Mouse (Mus musculus) kidney, embryonic 15.5 days (tissue): ENCODE measurements at regions not wholly inside any gene's neighbourhood (a gene's known extent, or its start where the extent isn't known, plus 50 kb on each side); places are given as distances from the start of the nearest gene placed in this dataset.
A peak's percentile ranks its signal among the peaks of the same experiment; 100 is the strongest.

Experiments
- ATAC-seq: fragments of 200-750 bp; cut with Nextera tagmentation; replicated peaks from 2 replicates; pipeline ENCODE4 v1.8.0; 2017; ENCODE audit warnings: moderate TSS enrichment; ENCODE audit not compliant: low FRiP score
- H3K27ac ChIP-seq: fragments of 300-500 bp; sonication (generic); 2 replicates; pipeline ENCODE4 v1.5.1; 2015; ENCODE audit warnings: mild to moderate bottlenecking, inconsistent platforms
- H3K27me3 ChIP-seq: fragments of 300-500 bp; sonication (generic); 2 replicates; pipeline ENCODE4 v1.6.1; 2015; ENCODE audit warnings: inconsistent platforms
- H3K36me3 ChIP-seq: fragments of 300-500 bp; sonication (generic); 2 replicates; pipeline ENCODE4 v1.6.1; 2015; ENCODE audit warnings: inconsistent platforms
- H3K4me1 ChIP-seq: fragments of 300-500 bp; sonication (generic); 2 replicates; pipeline ENCODE4 v1.6.1; 2015; ENCODE audit warnings: inconsistent platforms
- H3K4me2 ChIP-seq: fragments of 300-500 bp; sonication (generic); 2 replicates; pipeline ENCODE4 v1.6.1; 2015; ENCODE audit warnings: moderate library complexity, mild to moderate bottlenecking, inconsistent platforms
- H3K4me3 ChIP-seq: fragments of 300-500 bp; sonication (generic); replicated peaks from 2 replicates; pipeline ENCODE4 v1.5.1; 2015; ENCODE audit warnings: mild to moderate bottlenecking, inconsistent platforms
- H3K9ac ChIP-seq: fragments of 300-500 bp; sonication (generic); 2 replicates; pipeline ENCODE4 v1.6.1; 2015; ENCODE audit warnings: mild to moderate bottlenecking, inconsistent platforms
- H3K9me3 ChIP-seq: fragments of 300-500 bp; sonication (generic); replicated peaks from 2 replicates; pipeline ENCODE4 v1.6.1; 2016; ENCODE audit warnings: inconsistent platforms
- WGBS: fragments of 180-500 bp; shearing (Covaris S2); methylation state at CpG from one replicate; pipeline ENCODE4 v1.1.7; 2015; ENCODE audit warnings: mixed read lengths; 5-methylcytosine and 5-hydroxymethylcytosine counted together

- peak; percentile 70 for ATAC-seq
- Histone ChIP-seq H3K9me3 (no peaks in the 10 kb centered on the region), H3K9ac (no peak overlapping the region), H3K4me2 (peak overlapping the region; percentile 12; the same call in 1 of the 2 replicates), H3K27me3 (no peaks in the 10 kb centered on the region), H3K36me3 (no peaks in the 10 kb centered on the region), H3K27ac (0 out of 2 replicates have a peak overlapping the region, but pooled peaks have one; percentile 2), H3K4me1 (peaks cover 20% of the 10 kb centered on the region), H3K4me3 (no peak overlapping the region)
- WGBS, result 37% methylated on average over 13 of the region's 13 CpGs
Measured at GRCm38 (mm10) chr13:59996146-59996814, 173.3 kb upstream of the Tut7 start.

GRCm38 (mm10) chr13:59992780-59993501 is 170.0 kb upstream of the Tut7 start:
- no peaks in the 10 kb centered on the region for H3K27me3 ChIP-seq
- WGBS, result 54% methylated on average over 11 of the region's 11 CpGs
- no peak for ATAC-seq

GRCm38 (mm10) chr13:59992346-59992745 is 169.4 kb upstream of the Tut7 start:
- no peak overlapping the region for H3K4me3 ChIP-seq
- H3K27me3 ChIP-seq, result no peaks in the 10 kb centered on the region
- H3K9me3 ChIP-seq, result no peaks in the 10 kb centered on the region
- H3K36me3 ChIP-seq, result no peaks in the 10 kb centered on the region
- no peak for ATAC-seq
- H3K4me2 ChIP-seq, result no peak overlapping the region
- H3K9ac ChIP-seq, result no peak overlapping the region
- no peak overlapping the region for H3K27ac ChIP-seq
- H3K4me1 ChIP-seq, result peaks cover 31% of the 10 kb centered on the region

More at GRCm38 (mm10) chr13:59992780-59993501, 170.0 kb upstream of the Tut7 start:
- H3K4me1 ChIP-seq, result peaks cover 31% of the 10 kb centered on the region
- H3K4me2 ChIP-seq, result no peak overlapping the region
- no peaks in the 10 kb centered on the region for H3K9me3 ChIP-seq
- H3K36me3 ChIP-seq, result no peaks in the 10 kb centered on the region
- H3K27ac ChIP-seq, result no peak overlapping the region
- H3K4me3 ChIP-seq, result no peak overlapping the region
- no peak overlapping the region for H3K9ac ChIP-seq

GRCm38 (mm10) chr13:59990402-59991280 is 167.7 kb upstream of the Tut7 start:
- Histone ChIP-seq H3K9me3 (no peaks in the 10 kb centered on the region), H3K4me1 (peaks cover 19% of the 10 kb centered on the region), H3K9ac (no peak overlapping the region), H3K4me2 (no peak overlapping the region), H3K4me3 (no peak overlapping the region), H3K27me3 (no peaks in the 10 kb centered on the region), H3K36me3 (no peaks in the 10 kb centered on the region), H3K27ac (no peak overlapping the region)
- peak; percentile 49; the same call in 1 of the 2 replicates for ATAC-seq
- WGBS, result 38% methylated on average over 10 of the region's 10 CpGs

GRCm38 (mm10) chr13:59988393-59988965 is 165.5 kb upstream of the Tut7 start:
- H3K4me1 ChIP-seq, result peaks cover 19% of the 10 kb centered on the region
- H3K9me3 ChIP-seq, result no peaks in the 10 kb centered on the region
- no peak overlapping the region for H3K4me2 ChIP-seq
- H3K27me3 ChIP-seq, result no peaks in the 10 kb centered on the region
- WGBS, result 48% methylated on average over 7 of the region's 7 CpGs
- no peaks in the 10 kb centered on the region for H3K36me3 ChIP-seq
- H3K9ac ChIP-seq, result no peak overlapping the region
- no peak overlapping the region for H3K27ac ChIP-seq
- H3K4me3 ChIP-seq, result no peak overlapping the region
- ATAC-seq, result no peak

- Histone ChIP-seq H3K4me1 (peaks cover 7% of the 10 kb centered on the region; the same call in 1 of the 2 replicates), H3K4me3 (no peak overlapping the region), H3K27ac (no peak overlapping the region), H3K9me3 (no peaks in the 10 kb centered on the region; the same call in 1 of the 2 replicates), H3K9ac (no peak overlapping the region), H3K27me3 (peaks cover 8% of the 10 kb centered on the region; the same call in 1 of the 2 replicates), H3K36me3 (no peaks in the 10 kb centered on the region), H3K4me2 (no peak overlapping the region)
- WGBS, result 94% methylated on average over 5 of the region's 5 CpGs
- ATAC-seq, result no peak
Measured at GRCm38 (mm10) chr13:59976425-59976824, 153.5 kb upstream of the Tut7 start.

DNA sequence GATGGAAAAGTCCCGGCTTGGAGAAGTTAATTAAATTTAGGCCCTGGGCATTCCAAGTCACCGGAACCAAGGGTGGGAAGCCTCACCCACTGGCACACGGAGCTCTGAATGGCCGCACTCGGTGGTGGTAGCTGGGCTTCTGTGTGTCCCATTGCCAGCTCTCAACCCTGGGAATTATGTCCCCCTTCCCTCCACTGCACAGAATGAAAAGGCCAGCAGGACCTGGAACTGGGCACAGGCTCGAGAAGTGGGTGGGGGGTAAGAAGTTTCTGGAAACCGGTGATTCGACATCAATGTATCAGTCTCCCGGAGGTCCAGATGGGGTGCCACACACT is 149.1 kb upstream of the Tut7 start:
- Histone ChIP-seq H3K9ac (no peak overlapping the region), H3K27ac (0 out of 2 replicates have a peak overlapping the region, but pooled peaks have one; percentile 11), H3K27me3 (peaks cover 22% of the 10 kb centered on the region), H3K36me3 (no peaks in the 10 kb centered on the region), H3K4me3 (peak overlapping the region; percentile 27), H3K9me3 (no peaks in the 10 kb centered on the region), H3K4me2 (peak overlapping the region; percentile 58), H3K4me1 (peaks cover 18% of the 10 kb centered on the region)
- 51% methylated on average over 9 of the region's 9 CpGs for WGBS
- 0 out of 2 replicates have a peak, but pooled peaks have one; percentile 5 for ATAC-seq

GRCm38 (mm10) chr13:59971231-59972092 is 148.5 kb upstream of the Tut7 start:
- 5% methylated on average over 25 of the region's 25 CpGs for WGBS
- peak; percentile 80 for ATAC-seq
- H3K36me3 ChIP-seq, result no peaks in the 10 kb centered on the region
- H3K4me1 ChIP-seq, result peaks cover 24% of the 10 kb centered on the region
- H3K27ac ChIP-seq, result peak overlapping the region; percentile 58
- no peaks in the 10 kb centered on the region for H3K9me3 ChIP-seq
- H3K4me2 ChIP-seq, result peak overlapping the region; percentile 58
- H3K27me3 ChIP-seq, result peaks cover 22% of the 10 kb centered on the region
- peak overlapping the region; percentile 27 for H3K4me3 ChIP-seq
- peak overlapping the region; percentile 46 for H3K9ac ChIP-seq

GRCm38 (mm10) chr13:59970430-59970829 is 147.5 kb upstream of the Tut7 start:
- H3K9me3 ChIP-seq, result no peaks in the 10 kb centered on the region
- H3K27ac ChIP-seq, result no peak overlapping the region
- 56% methylated on average over 6 of the region's 6 CpGs for WGBS
- H3K4me3 ChIP-seq, result no peak overlapping the region
- ATAC-seq, result no peak
- peak overlapping the region; percentile 58 for H3K4me2 ChIP-seq
- no peaks in the 10 kb centered on the region for H3K36me3 ChIP-seq
- H3K4me1 ChIP-seq, result peaks cover 28% of the 10 kb centered on the region
- 0 out of 2 replicates have a peak overlapping the region, but pooled peaks have one; percentile 46 for H3K9ac ChIP-seq
- peaks cover 22% of the 10 kb centered on the region for H3K27me3 ChIP-seq

GRCm38 (mm10) chr13:59969484-59969883 is 146.5 kb upstream of the Tut7 start:
- Histone ChIP-seq H3K36me3 (no peaks in the 10 kb centered on the region), H3K27ac (no peak overlapping the region), H3K4me1 (peaks cover 28% of the 10 kb centered on the region), H3K9ac (no peak overlapping the region), H3K4me3 (no peak overlapping the region), H3K27me3 (peaks cover 22% of the 10 kb centered on the region), H3K9me3 (no peaks in the 10 kb centered on the region), H3K4me2 (no peak overlapping the region)
- no peak for ATAC-seq
- WGBS, result 88% methylated on average over 3 of the region's 3 CpGs
